Mouse (Mus musculus): ENCODE results near the gene Abcd4.

Abcd4 gene

GRCm38 (mm10) chr12:84571466-84572340, 45.5 kb downstream of the Abcd4 start:
- DNase-seq (ENCODE audit: low read depth, low spot score), result no peak

- DNase-seq (ENCODE audit: low read depth, low spot score), result no peak
Observed at GRCm38 (mm10) chr12:84570694-84571415, 46.4 kb downstream of the Abcd4 start.

- no peak for DNase-seq (ENCODE audit: low read depth, low spot score)
Observed at GRCm38 (mm10) chr12:84569976-84570693, 47.1 kb downstream of the Abcd4 start.

- no peak for DNase-seq (ENCODE audit: low read depth, low spot score)
Observed at GRCm38 (mm10) chr12:84569336-84569970, 47.8 kb downstream of the Abcd4 start, which contains the start of gene Vsx2. Gene Vsx2 (plus strand): TSS chr12:84569762.

- DNase-seq (ENCODE audit: low read depth, low spot score), result no peak
Observed at GRCm38 (mm10) chr12:84567576-84567975, 49.6 kb downstream of the Abcd4 start.

GRCm38 (mm10) chr12:84562558-84562957, 54.7 kb downstream of the Abcd4 start:
- no peak for DNase-seq (ENCODE audit: low read depth, low spot score)

- DNase-seq (ENCODE audit: low read depth, low spot score), result no peak
Observed at GRCm38 (mm10) chr12:84555218-84555617, 62.0 kb downstream of the Abcd4 start.
